Mouse (Mus musculus) cerebellum, adult 2 months (tissue): ENCODE data around the gene Acrbp. TPM values are rescaled to one million over a fixed set of nuclear protein-coding genes. Genes with fewer than 3 reads are reported as not detected.

Experiments used
- DNase-seq, 2 experiments: peaks; one replicate each; pipeline ENCODE4 v3.0.0; 2021
- H3K27ac ChIP-seq: fragments of 200-500 bp; 2 replicates; pipeline ENCODE4 v1.5.1; 2012; ENCODE audit warnings: low read length, control low read depth, inconsistent platforms; ENCODE audit not compliant: insufficient read depth
- H3K27me3 ChIP-seq: fragments of 200-500 bp; 2 replicates; pipeline ENCODE4 v1.6.1; 2012; ENCODE audit warnings: inconsistent platforms, mild to moderate bottlenecking, low read length, moderate library complexity; ENCODE audit not compliant: control insufficient read depth, insufficient read depth
- H3K4me1 ChIP-seq: fragments of 200-500 bp; 2 replicates; pipeline ENCODE4 v1.6.1; 2011; ENCODE audit warnings: low read length; ENCODE audit not compliant: control insufficient read depth, insufficient read depth
- H3K4me3 ChIP-seq: fragments of 200-500 bp; replicated peaks from 2 replicates; pipeline ENCODE3; 2011; ENCODE audit warnings: mild to moderate bottlenecking, low read depth, low read length, control low read depth; ENCODE audit not compliant: insufficient read depth
- CTCF ChIP-seq: fragments of 200-500 bp; IDR thresholded peaks from 2 replicates; pipeline ENCODE4 v1.5.1; 2011; ENCODE audit warnings: low read depth, mild to moderate bottlenecking, control low read depth, low read length, moderate library complexity, borderline replicate concordance; ENCODE audit not compliant: insufficient read depth
- POLR2A ChIP-seq: fragments of 200-500 bp; IDR thresholded peaks from 2 replicates; pipeline ENCODE4 v1.6.1; 2011; ENCODE audit warnings: low read length, control low read depth, borderline replicate concordance; ENCODE audit not compliant: insufficient read depth
- WGBS: fragments of 180-500 bp; shearing (Covaris S2); methylation state at CpG from one replicate; pipeline ENCODE4 v1.1.7; 2018; 5-methylcytosine and 5-hydroxymethylcytosine counted together
- polyA plus RNA-seq: library from polyadenylated mRNA; depleted of rRNA; stranded (reverse); fragments of >200 nt; gene quantifications from 2 replicates; pipeline ENCODE4 v1.2.3, GENCODE M21; 2012

Acrbp gene
- polyA plus RNA-seq, 1 experiment: 23.7 TPM

DNA sequence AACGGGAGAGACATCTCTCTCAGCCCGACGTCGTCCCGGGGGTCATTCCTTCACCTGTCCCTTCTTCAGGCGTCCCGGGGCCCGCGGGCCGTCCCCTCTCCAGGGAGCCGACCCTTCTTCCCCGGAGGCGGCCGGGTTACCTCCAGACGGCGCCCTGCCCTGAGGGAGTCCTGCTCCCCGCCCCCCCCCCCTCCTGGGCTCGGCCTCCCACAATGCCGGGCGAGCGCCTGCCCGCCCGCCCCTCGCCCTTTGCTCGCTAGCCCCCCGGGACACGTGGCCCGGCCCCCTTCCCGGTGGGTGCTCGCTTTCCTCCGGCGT, 46.7 kb downstream of the Acrbp start:
- DNase-seq: no peak
- peaks cover 15% of the 10 kb centered on the region for H3K4me1 ChIP-seq
- no peaks in the 10 kb centered on the region for H3K27me3 ChIP-seq
- H3K27ac ChIP-seq: peak overlapping the region; percentile 92
- WGBS: 0% methylated on average over 24 of the region's 32 CpGs
- H3K4me3 ChIP-seq: peak overlapping the region; percentile 77
- TF ChIP-seq CTCF (no peak), POLR2A (no peak)

GRCm38 (mm10) chr6:125096597-125097345, 47.3 kb downstream of the Acrbp start:
- DNase-seq: peak; percentile 67 to 70

GRCm38 (mm10) chr6:125097346-125097689, 47.8 kb downstream of the Acrbp start:
- Histone ChIP-seq H3K27me3 (no peaks in the 10 kb centered on the region), H3K27ac (peak overlapping the region; percentile 55), H3K4me3 (peak overlapping the region; percentile 77), H3K4me1 (peaks cover 15% of the 10 kb centered on the region)
- peak in 1 of 2 experiments; percentile 56 for DNase-seq
- 1% methylated on average over 12 of the region's 12 CpGs for whole genome bisulfite sequencing
- TF ChIP-seq POLR2A (no peak), CTCF (no peak)

More at GRCm38 (mm10) chr6:125096597-125097345, 47.3 kb downstream of the Acrbp start:
- H3K27ac ChIP-seq: peak overlapping the region; percentile 55
- peak overlapping the region; percentile 77 for H3K4me3 ChIP-seq
- no peaks in the 10 kb centered on the region for H3K27me3 ChIP-seq
- H3K4me1 ChIP-seq: peaks cover 15% of the 10 kb centered on the region
- 2% methylated on average over 37 of the region's 44 CpGs for WGBS
- TF ChIP-seq POLR2A (no peak), CTCF (no peak)

DNA sequence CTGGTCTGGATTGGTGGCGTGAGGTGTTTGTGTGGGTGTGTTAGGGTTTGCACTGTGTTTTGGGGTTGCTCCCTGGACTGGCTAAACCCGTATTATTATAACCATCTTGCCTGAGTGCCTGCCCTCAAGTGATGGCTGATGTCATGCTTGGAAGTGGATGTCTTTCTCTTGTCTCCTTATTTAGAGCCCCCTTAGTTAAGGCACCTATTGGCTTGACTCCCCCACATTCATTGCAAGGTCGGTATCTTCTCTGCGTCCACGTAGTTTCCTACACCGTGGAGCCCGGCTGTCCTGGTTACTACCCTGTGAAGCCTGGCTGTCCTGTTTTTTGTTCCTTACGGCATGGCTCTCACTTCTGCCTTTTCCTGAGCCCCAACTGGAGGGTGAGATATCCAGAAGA, 48.5 kb downstream of the Acrbp start:
- Histone ChIP-seq H3K27me3 (no peaks in the 10 kb centered on the region), H3K27ac (peak overlapping the region; percentile 55; the same call in 1 of the 2 replicates), H3K4me1 (peaks cover 15% of the 10 kb centered on the region), H3K4me3 (peak overlapping the region; percentile 77)
- TF ChIP-seq POLR2A (no peak), CTCF (no peak)
- DNase-seq: no peak
- under 1% methylated on average over 8 of the region's 8 CpGs for WGBS

- no peak for TF ChIP-seq CTCF
- no peak; the same call in 1 of the 2 replicates for TF ChIP-seq POLR2A
- peak overlapping the region; percentile 55 for H3K27ac ChIP-seq
- H3K4me1 ChIP-seq: peaks cover 15% of the 10 kb centered on the region
- peak overlapping the region; percentile 77 for H3K4me3 ChIP-seq
- WGBS: 4% methylated on average over 3 of the region's 3 CpGs
- no peaks in the 10 kb centered on the region for H3K27me3 ChIP-seq
- peak; percentile 54 to 60 for DNase-seq
Measured at GRCm38 (mm10) chr6:125098513-125098912, 49.0 kb downstream of the Acrbp start.

GRCm38 (mm10) chr6:125099421-125099971, 50.0 kb downstream of the Acrbp start:
- H3K27ac ChIP-seq: peak overlapping the region; percentile 66
- 5% methylated on average over 5 of the region's 5 CpGs for WGBS
- H3K27me3 ChIP-seq: no peaks in the 10 kb centered on the region
- TF ChIP-seq CTCF (no peak), POLR2A (no peak)
- peaks cover 15% of the 10 kb centered on the region for H3K4me1 ChIP-seq
- peak; percentile 53 to 57 for DNase-seq
- peak overlapping the region; percentile 38 for H3K4me3 ChIP-seq

- Histone ChIP-seq H3K27me3 (no peaks in the 10 kb centered on the region), H3K27ac (no peak overlapping the region), H3K4me3 (no peak overlapping the region), H3K4me1 (peaks cover 15% of the 10 kb centered on the region)
- no peak for DNase-seq
- WGBS: 79% methylated on average over 9 of the region's 9 CpGs
- TF ChIP-seq POLR2A (no peak), CTCF (no peak)
Measured at GRCm38 (mm10) chr6:125101444-125101843, 52.0 kb downstream of the Acrbp start.

DNA sequence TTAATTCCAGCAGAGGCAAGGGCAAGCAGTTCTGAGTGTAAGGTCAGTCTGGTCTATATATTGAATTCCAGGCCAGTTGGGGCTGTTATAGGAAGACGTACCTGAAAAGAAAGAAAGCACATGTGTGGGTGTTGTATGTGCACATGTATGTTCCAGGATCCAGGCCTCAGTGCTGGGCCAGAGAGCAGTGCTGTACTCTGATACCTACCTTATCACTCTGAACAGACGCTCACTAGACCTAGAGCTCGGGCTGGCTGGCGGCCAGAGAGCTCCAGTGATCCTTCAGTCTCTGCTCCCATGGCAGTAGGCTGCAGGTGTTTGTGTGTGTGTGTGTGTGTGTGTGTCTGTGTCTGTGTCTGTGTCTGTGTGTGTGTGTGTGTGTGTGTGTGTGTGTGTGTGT, 54.7 kb downstream of the Acrbp start:
- peaks cover 5% of the 10 kb centered on the region for H3K4me1 ChIP-seq
- TF ChIP-seq POLR2A (no peak), CTCF (no peak)
- H3K27me3 ChIP-seq: no peaks in the 10 kb centered on the region
- 69% methylated on average over 4 of the region's 4 CpGs for WGBS
- no peak for DNase-seq
- H3K27ac ChIP-seq: no peak overlapping the region
- H3K4me3 ChIP-seq: no peak overlapping the region
